Mouse (Mus musculus) heart, embryonic 15.5 days (tissue): Measurements from ENCODE around the gene Btn2a2. TPM values are rescaled to one million over a fixed set of nuclear protein-coding genes. Genes with fewer than 3 reads are reported as not detected.
"Not testable (repeated sequence)": the region's sequence is repeated elsewhere in the genome, so short reads cannot be mapped to it uniquely, and the experiment has no call there.

Experiments
- ATAC-seq: fragments of 200-750 bp; cut with Nextera tagmentation; replicated peaks from 2 replicates; pipeline ENCODE4 v1.8.0; 2017; ENCODE audit warnings: low read depth, moderate TSS enrichment; ENCODE audit not compliant: insufficient number of reproducible peaks, insufficient read depth, low FRiP score
- H3K27ac ChIP-seq: fragments of 300-500 bp; sonication (generic); 2 replicates; pipeline ENCODE4 v1.5.1; 2015; ENCODE audit warnings: mild to moderate bottlenecking, inconsistent platforms
- H3K27me3 ChIP-seq: fragments of 300-500 bp; sonication (generic); 2 replicates; pipeline ENCODE4 v1.6.1; 2015; ENCODE audit warnings: inconsistent platforms
- H3K36me3 ChIP-seq: fragments of 300-500 bp; sonication (generic); 2 replicates; pipeline ENCODE4 v1.6.1; 2015; ENCODE audit warnings: mild to moderate bottlenecking, inconsistent platforms
- H3K4me1 ChIP-seq: fragments of 300-500 bp; sonication (generic); replicated peaks from 2 replicates; pipeline ENCODE4 v1.6.1; 2015; ENCODE audit warnings: inconsistent platforms
- H3K4me2 ChIP-seq: fragments of 300-500 bp; sonication (generic); 2 replicates; pipeline ENCODE4 v1.6.1; 2015; ENCODE audit warnings: inconsistent platforms, mild to moderate bottlenecking, moderate library complexity
- H3K4me3 ChIP-seq: fragments of 300-500 bp; sonication (generic); 2 replicates; pipeline ENCODE4 v1.5.1; 2015; ENCODE audit warnings: mild to moderate bottlenecking, inconsistent platforms
- H3K9ac ChIP-seq: fragments of 300-500 bp; sonication (generic); 2 replicates; pipeline ENCODE4 v1.6.1; 2015; ENCODE audit warnings: mild to moderate bottlenecking, inconsistent platforms
- H3K9me3 ChIP-seq: fragments of 300-500 bp; sonication (generic); replicated peaks from 2 replicates; pipeline ENCODE4 v1.6.1; 2016; ENCODE audit warnings: inconsistent platforms
- WGBS: fragments of 180-500 bp; shearing (Covaris S2); methylation state at CpG from one replicate; pipeline ENCODE4 v1.1.7; 2015; ENCODE audit warnings: mixed read lengths; 5-methylcytosine and 5-hydroxymethylcytosine counted together
- polyA plus RNA-seq: library from polyadenylated mRNA; unstranded; fragments of >200 nt; fragmentation: Nextera tagmentation; extraction: Ambion mirVana; gene quantifications from 2 replicates; pipeline ENCODE4 v1.2.1, GENCODE M21; 2015

Btn2a2 gene
- 0.31 and 0.41 TPM in 2 replicates for polyA plus RNA-seq

GRCm38 (mm10) chr13:23488400-23489322, at the start of gene Btn2a2:
Gene Btn2a2, minus strand, starts transcription at chr13:23488857.
- Histone ChIP-seq H3K9ac (no peak within 1 kb of the TSS), H3K4me3 (peak within 1 kb of the TSS; percentile 47), H3K4me1 (peaks cover 19% of the 10 kb centered on the region), H3K9me3 (no peaks in the 10 kb centered on the region), H3K27me3 (no peaks in the 10 kb centered on the region; the same call in 1 of the 2 replicates), H3K36me3 (no peaks in the 10 kb centered on the region), H3K4me2 (peak within 1 kb of the TSS; percentile 70), H3K27ac (no peak within 1 kb of the TSS)
- peak; percentile 88 for ATAC-seq
- WGBS: 5% methylated on average over 14 of the region's 14 CpGs

GRCm38 (mm10) chr13:23538249-23538648, 49.6 kb upstream of the Btn2a2 start:
- H3K27me3 ChIP-seq: no peaks in the 10 kb centered on the region
- no peak overlapping the region for H3K9ac ChIP-seq
- WGBS: 77% methylated on average over 5 of the region's 5 CpGs
- no peaks in the 10 kb centered on the region for H3K36me3 ChIP-seq
- no peak overlapping the region for H3K4me3 ChIP-seq
- ATAC-seq: no peak
- H3K27ac ChIP-seq: no peak overlapping the region
- no peaks in the 10 kb centered on the region for H3K9me3 ChIP-seq
- peaks cover 26% of the 10 kb centered on the region for H3K4me1 ChIP-seq
- no peak overlapping the region for H3K4me2 ChIP-seq

- H3K4me3 ChIP-seq: no peak overlapping the region
- WGBS: 73% methylated on average over 3 of the region's 3 CpGs
- ATAC-seq: no peak
- H3K36me3 ChIP-seq: no peaks in the 10 kb centered on the region
- H3K9ac ChIP-seq: no peak overlapping the region
- peaks cover 30% of the 10 kb centered on the region for H3K4me1 ChIP-seq
- H3K27ac ChIP-seq: no peak overlapping the region
- no peaks in the 10 kb centered on the region for H3K9me3 ChIP-seq
- H3K27me3 ChIP-seq: no peaks in the 10 kb centered on the region
- H3K4me2 ChIP-seq: peak overlapping the region; percentile 79; the same call in 1 of the 2 replicates
Observed at GRCm38 (mm10) chr13:23537006-23537710, 48.5 kb upstream of the Btn2a2 start.

GRCm38 (mm10) chr13:23536076-23536822, 47.6 kb upstream of the Btn2a2 start:
- peaks cover 35% of the 10 kb centered on the region for H3K4me1 ChIP-seq
- no peak for ATAC-seq
- no peaks in the 10 kb centered on the region for H3K27me3 ChIP-seq
- H3K4me2 ChIP-seq: peak overlapping the region; percentile 79
- H3K9me3 ChIP-seq: no peaks in the 10 kb centered on the region
- peak overlapping the region; percentile 56 for H3K4me3 ChIP-seq
- H3K36me3 ChIP-seq: no peaks in the 10 kb centered on the region
- H3K27ac ChIP-seq: peak overlapping the region; percentile 42; the same call in 1 of the 2 replicates
- H3K9ac ChIP-seq: peak overlapping the region; percentile 56
- WGBS: 21% methylated on average over 7 of the region's 7 CpGs

- Histone ChIP-seq H3K4me3 (peak within 1 kb of the TSS; percentile 56), H3K27ac (peak within 1 kb of the TSS; percentile 92), H3K4me2 (peak within 1 kb of the TSS; percentile 79), H3K4me1 (peaks cover 35% of the 10 kb centered on the region), H3K9ac (peak within 1 kb of the TSS; percentile 56)
- not testable (repeated sequence) for H3K27me3 ChIP-seq, H3K36me3 ChIP-seq, H3K9me3 ChIP-seq
- peak; percentile 86 for ATAC-seq
- WGBS: under 1% methylated on average over 54 of the region's 62 CpGs
Observed at GRCm38 (mm10) chr13:23535137-23536075, 46.7 kb upstream of the Btn2a2 start, which contains the start of gene Hist1h3g. Gene Hist1h3g, plus strand, starts transcription at chr13:23535422.

GRCm38 (mm10) chr13:23534368-23535131, 45.9 kb upstream of the Btn2a2 start:
- ATAC-seq: no peak
- H3K36me3 ChIP-seq: no peaks in the 10 kb centered on the region
- 2% methylated on average over 15 of the region's 15 CpGs for WGBS
- peaks cover 35% of the 10 kb centered on the region for H3K4me1 ChIP-seq
- peak overlapping the region; percentile 56 for H3K4me3 ChIP-seq
- H3K27me3 ChIP-seq: no peaks in the 10 kb centered on the region
- peak overlapping the region; percentile 92 for H3K27ac ChIP-seq
- H3K9me3 ChIP-seq: no peaks in the 10 kb centered on the region
- H3K4me2 ChIP-seq: peak overlapping the region; percentile 79
- H3K9ac ChIP-seq: peak overlapping the region; percentile 53

- peak within 1 kb of the TSS; percentile 59 for H3K9ac ChIP-seq
- not testable (repeated sequence) for H3K27me3 ChIP-seq, H3K36me3 ChIP-seq, H3K9me3 ChIP-seq, ATAC-seq
- H3K27ac ChIP-seq: peak within 1 kb of the TSS; percentile 92
- peaks cover 39% of the 10 kb centered on the region for H3K4me1 ChIP-seq
- under 1% methylated on average over 25 of the region's 53 CpGs for WGBS
- peak within 1 kb of the TSS; percentile 56 for H3K4me3 ChIP-seq
- peak within 1 kb of the TSS; percentile 79 for H3K4me2 ChIP-seq
Observed at GRCm38 (mm10) chr13:23533560-23534367, 45.1 kb upstream of the Btn2a2 start, which contains the start of gene Hist1h2af. Gene Hist1h2af, plus strand, starts transcription at chr13:23533906.

- Histone ChIP-seq H3K9me3 (no peaks in the 10 kb centered on the region), H3K4me3 (peak overlapping the region; percentile 56), H3K4me2 (peak overlapping the region; percentile 79), H3K27me3 (no peaks in the 10 kb centered on the region), H3K36me3 (no peaks in the 10 kb centered on the region), H3K4me1 (peaks cover 44% of the 10 kb centered on the region), H3K27ac (peak overlapping the region; percentile 92), H3K9ac (peak overlapping the region; percentile 59; the same call in 1 of the 2 replicates)
- no peak for ATAC-seq
- 23% methylated on average over 9 of the region's 9 CpGs for WGBS
Observed at GRCm38 (mm10) chr13:23532262-23533075, 43.8 kb upstream of the Btn2a2 start.
